Mouse (Mus musculus) midbrain, embryonic 11.5 days (tissue): ENCODE results near the gene Rasd2. TPM values are rescaled to one million over a fixed set of nuclear protein-coding genes. Genes with fewer than 3 reads are reported as not detected.

ENCODE experiments used
- ATAC-seq: fragments of 200-750 bp; cut with Nextera tagmentation; 2 replicates; pipeline ENCODE4 v1.8.0; 2017; ENCODE audit warnings: moderate TSS enrichment, moderate library complexity; ENCODE audit not compliant: low FRiP score
- DNase-seq: peaks from one replicate; pipeline ENCODE4 v3.0.0; 2015; ENCODE audit warnings: low spot score; ENCODE audit errors: missing footprints
- H3K27ac ChIP-seq: fragments of 300-500 bp; sonication (generic); 2 replicates; pipeline ENCODE4 v1.5.1; 2014; ENCODE audit warnings: low read depth, low read length
- H3K27me3 ChIP-seq: fragments of 300-500 bp; sonication (generic); 2 replicates; pipeline ENCODE4 v1.6.1; 2014; ENCODE audit warnings: mild to moderate bottlenecking, low read length, moderate library complexity, mixed read lengths; ENCODE audit not compliant: control insufficient read depth, insufficient read depth
- H3K36me3 ChIP-seq: fragments of 300-500 bp; sonication (generic); 2 replicates; pipeline ENCODE4 v1.6.1; 2014; ENCODE audit warnings: mild to moderate bottlenecking, low read length, moderate library complexity, mixed read lengths; ENCODE audit not compliant: control insufficient read depth, insufficient read depth
- H3K4me1 ChIP-seq: fragments of 300-500 bp; sonication (generic); 2 replicates; pipeline ENCODE4 v1.6.1; 2014; ENCODE audit warnings: low read length; ENCODE audit not compliant: control insufficient read depth, insufficient read depth
- H3K4me2 ChIP-seq: fragments of 300-500 bp; sonication (generic); 2 replicates; pipeline ENCODE4 v1.6.1; 2014; ENCODE audit warnings: mild to moderate bottlenecking, moderate library complexity
- H3K4me3 ChIP-seq: fragments of 300-500 bp; sonication (generic); 2 replicates; pipeline ENCODE4 v1.5.1; 2014; ENCODE audit warnings: low read depth, low read length
- H3K9ac ChIP-seq: fragments of 300-500 bp; sonication (generic); 2 replicates; pipeline ENCODE4 v1.6.1; 2014; ENCODE audit warnings: low read length
- H3K9me3 ChIP-seq: fragments of 300-500 bp; sonication (generic); 2 replicates; pipeline ENCODE4 v1.6.1; 2016; ENCODE audit warnings: low read length; ENCODE audit not compliant: control insufficient read depth
- whole genome bisulfite sequencing: fragments of 180-500 bp; shearing (Covaris S2); extraction: QIAGEN DNeasy Blood & Tissue Kit; methylation state at CpG from one replicate; pipeline ENCODE4 v1.1.7; 2014; 5-methylcytosine and 5-hydroxymethylcytosine counted together
- polyA plus RNA-seq: library from polyadenylated mRNA; unstranded; fragments of >200 nt; fragmentation: Nextera tagmentation; extraction: Ambion mirVana; gene quantifications from 2 replicates; pipeline ENCODE4 v1.2.1, GENCODE M21; 2014

Gene Rasd2
- 0.12 TPM in 2 replicates for polyA plus RNA-seq

- under 1% methylated on average over 42 of the region's 42 CpGs for WGBS
- peak within 1 kb of the TSS; percentile 31; the same call in 1 of the 2 replicates for H3K9ac ChIP-seq
- no peak within 1 kb of the TSS for H3K27ac ChIP-seq
- DNase-seq (peak; percentile 89), ATAC-seq (peak; percentile 19)
- peaks cover 46% of the 10 kb centered on the region for H3K27me3 ChIP-seq
- H3K4me3 ChIP-seq = peak within 1 kb of the TSS; percentile 46
- H3K4me2 ChIP-seq = peak within 1 kb of the TSS; percentile 93
- H3K36me3 ChIP-seq = no peaks in the 10 kb centered on the region
- peaks cover 11% of the 10 kb centered on the region for H3K4me1 ChIP-seq
- H3K9me3 ChIP-seq = no peaks in the 10 kb centered on the region
These were observed at the start of gene Rasd2 for GRCm38 (mm10) chr8:75213686-75214085. Gene Rasd2 (plus strand): TSS chr8:75213944.

- no peak overlapping the region for H3K4me3 ChIP-seq
- 94% methylated on average over 5 of the region's 5 CpGs for WGBS
- no peak overlapping the region for H3K27ac ChIP-seq
- no peak overlapping the region for H3K4me2 ChIP-seq
- no peak overlapping the region for H3K9ac ChIP-seq
- no peaks in the 10 kb centered on the region for H3K4me1 ChIP-seq
- ATAC-seq (no peak), DNase-seq (no peak)
- no peaks in the 10 kb centered on the region for H3K27me3 ChIP-seq
- H3K9me3 ChIP-seq = no peaks in the 10 kb centered on the region
- no peaks in the 10 kb centered on the region for H3K36me3 ChIP-seq
These were observed 44.4 kb upstream of the Rasd2 start for GRCm38 (mm10) chr8:75169363-75169762.

GRCm38 (mm10) chr8:75172009-75172685 lies 41.6 kb upstream of the Rasd2 start:
- Histone ChIP-seq H3K36me3 (no peaks in the 10 kb centered on the region), H3K4me3 (no peak overlapping the region), H3K4me2 (no peak overlapping the region), H3K9ac (no peak overlapping the region), H3K9me3 (no peaks in the 10 kb centered on the region), H3K4me1 (no peaks in the 10 kb centered on the region), H3K27ac (no peak overlapping the region), H3K27me3 (no peaks in the 10 kb centered on the region)
- WGBS = 81% methylated on average over 6 of the region's 6 CpGs
- ATAC-seq = no peak
- no peak for DNase-seq

GRCm38 (mm10) chr8:75193022-75193421 lies 20.7 kb upstream of the Rasd2 start:
- no peaks in the 10 kb centered on the region for H3K4me1 ChIP-seq
- no peak overlapping the region for H3K9ac ChIP-seq
- H3K9me3 ChIP-seq = no peaks in the 10 kb centered on the region
- 75% methylated on average over 3 of the region's 3 CpGs for WGBS
- no peaks in the 10 kb centered on the region for H3K36me3 ChIP-seq
- ATAC-seq (no peak), DNase-seq (no peak)
- H3K27me3 ChIP-seq = no peaks in the 10 kb centered on the region
- no peak overlapping the region for H3K4me3 ChIP-seq
- H3K27ac ChIP-seq = no peak overlapping the region
- H3K4me2 ChIP-seq = no peak overlapping the region

DNA sequence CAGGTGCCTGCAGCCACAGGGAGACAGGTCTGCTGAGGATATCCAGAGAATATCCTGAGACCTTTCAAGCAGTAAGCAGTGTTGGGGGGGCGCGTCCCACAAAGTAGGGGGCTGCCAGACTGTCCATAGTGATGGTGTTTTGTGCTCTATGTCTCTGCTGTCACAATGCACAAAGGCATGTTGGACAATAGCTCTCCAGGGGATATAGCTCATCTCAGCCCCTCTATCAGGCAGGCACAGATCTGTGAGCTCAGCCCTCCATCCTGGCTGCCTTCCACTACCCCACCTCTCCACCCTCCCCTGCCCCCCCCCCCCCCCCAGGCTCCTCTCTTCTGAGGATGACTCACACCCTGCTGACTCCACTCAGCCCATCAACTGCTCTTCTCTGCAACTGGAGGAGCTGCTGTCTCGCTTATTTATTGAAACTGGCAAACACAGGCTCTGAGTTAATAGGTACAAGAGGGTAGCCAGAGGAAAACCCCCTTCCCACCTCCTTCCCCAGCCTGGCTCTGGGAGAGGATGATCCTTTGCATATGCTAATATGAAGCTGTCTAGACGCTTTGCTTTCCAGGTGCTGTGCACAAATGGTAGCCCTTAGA lies 19.2 kb upstream of the Rasd2 start:
- H3K4me2 ChIP-seq = no peak overlapping the region
- H3K4me3 ChIP-seq = no peak overlapping the region
- H3K36me3 ChIP-seq = no peaks in the 10 kb centered on the region
- H3K9ac ChIP-seq = no peak overlapping the region
- DNase-seq (no peak), ATAC-seq (no peak)
- no peaks in the 10 kb centered on the region for H3K9me3 ChIP-seq
- no peaks in the 10 kb centered on the region for H3K4me1 ChIP-seq
- H3K27me3 ChIP-seq = no peaks in the 10 kb centered on the region
- H3K27ac ChIP-seq = no peak overlapping the region
- WGBS = 44% methylated on average over 4 of the region's 4 CpGs

DNA sequence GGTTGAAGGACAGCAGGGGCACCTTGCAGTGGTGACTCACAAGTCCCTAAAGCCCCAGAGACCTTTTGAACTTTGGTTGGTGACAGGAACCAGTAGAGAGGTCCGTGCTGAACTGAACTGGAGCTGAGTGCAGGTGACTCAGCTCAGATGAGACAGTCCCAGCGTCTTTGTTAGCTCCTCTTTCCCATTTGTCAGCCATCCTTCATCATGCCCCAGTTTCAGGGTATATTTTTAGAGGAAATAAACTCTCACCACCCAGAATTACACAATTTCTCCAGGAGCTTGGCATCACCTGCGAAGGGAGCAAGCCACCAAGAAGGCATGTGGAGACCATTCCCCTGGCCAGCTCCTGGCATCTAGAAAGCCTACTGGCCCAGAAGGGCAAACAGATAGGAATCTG lies 16.6 kb upstream of the Rasd2 start:
- DNase-seq (no peak), ATAC-seq (no peak)
- Histone ChIP-seq H3K9ac (no peak overlapping the region), H3K36me3 (no peaks in the 10 kb centered on the region), H3K27ac (no peak overlapping the region), H3K27me3 (no peaks in the 10 kb centered on the region), H3K4me3 (no peak overlapping the region), H3K4me2 (no peak overlapping the region), H3K9me3 (no peaks in the 10 kb centered on the region), H3K4me1 (no peaks in the 10 kb centered on the region)
- WGBS = 82% methylated on average over 3 of the region's 3 CpGs

GRCm38 (mm10) chr8:75197862-75198261 lies 15.9 kb upstream of the Rasd2 start:
- no peak for DNase-seq
- Histone ChIP-seq H3K9me3 (no peaks in the 10 kb centered on the region), H3K27ac (no peak overlapping the region), H3K4me3 (no peak overlapping the region), H3K4me2 (no peak overlapping the region), H3K27me3 (no peaks in the 10 kb centered on the region), H3K4me1 (no peaks in the 10 kb centered on the region), H3K36me3 (no peaks in the 10 kb centered on the region), H3K9ac (no peak overlapping the region)
- WGBS = 74% methylated on average over 4 of the region's 4 CpGs
- no peak for ATAC-seq

DNA sequence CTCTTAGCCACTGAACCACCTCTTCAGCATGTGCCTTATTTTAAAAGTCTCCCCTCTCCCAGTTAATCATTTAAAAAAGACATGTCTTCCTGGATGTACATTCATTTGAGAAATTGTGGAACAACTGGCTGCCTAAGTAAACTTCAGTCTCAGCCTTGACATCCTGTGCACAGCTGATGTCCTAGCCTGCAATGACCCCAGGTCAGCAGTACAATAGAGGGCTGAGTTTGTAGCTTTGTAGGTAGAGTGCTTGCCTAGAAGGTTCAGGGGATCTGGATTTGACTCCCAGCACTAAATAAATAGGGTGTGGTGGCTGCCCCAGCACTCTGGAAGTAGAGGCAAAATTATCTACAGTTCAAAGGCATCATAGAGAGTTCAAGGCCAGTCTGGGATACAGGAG lies 15.4 kb upstream of the Rasd2 start:
- Histone ChIP-seq H3K27ac (no peak overlapping the region), H3K36me3 (no peaks in the 10 kb centered on the region), H3K9ac (no peak overlapping the region), H3K4me2 (no peak overlapping the region), H3K4me1 (no peaks in the 10 kb centered on the region), H3K9me3 (no peaks in the 10 kb centered on the region), H3K4me3 (no peak overlapping the region), H3K27me3 (no peaks in the 10 kb centered on the region)
- ATAC-seq (no peak), DNase-seq (no peak)

DNA sequence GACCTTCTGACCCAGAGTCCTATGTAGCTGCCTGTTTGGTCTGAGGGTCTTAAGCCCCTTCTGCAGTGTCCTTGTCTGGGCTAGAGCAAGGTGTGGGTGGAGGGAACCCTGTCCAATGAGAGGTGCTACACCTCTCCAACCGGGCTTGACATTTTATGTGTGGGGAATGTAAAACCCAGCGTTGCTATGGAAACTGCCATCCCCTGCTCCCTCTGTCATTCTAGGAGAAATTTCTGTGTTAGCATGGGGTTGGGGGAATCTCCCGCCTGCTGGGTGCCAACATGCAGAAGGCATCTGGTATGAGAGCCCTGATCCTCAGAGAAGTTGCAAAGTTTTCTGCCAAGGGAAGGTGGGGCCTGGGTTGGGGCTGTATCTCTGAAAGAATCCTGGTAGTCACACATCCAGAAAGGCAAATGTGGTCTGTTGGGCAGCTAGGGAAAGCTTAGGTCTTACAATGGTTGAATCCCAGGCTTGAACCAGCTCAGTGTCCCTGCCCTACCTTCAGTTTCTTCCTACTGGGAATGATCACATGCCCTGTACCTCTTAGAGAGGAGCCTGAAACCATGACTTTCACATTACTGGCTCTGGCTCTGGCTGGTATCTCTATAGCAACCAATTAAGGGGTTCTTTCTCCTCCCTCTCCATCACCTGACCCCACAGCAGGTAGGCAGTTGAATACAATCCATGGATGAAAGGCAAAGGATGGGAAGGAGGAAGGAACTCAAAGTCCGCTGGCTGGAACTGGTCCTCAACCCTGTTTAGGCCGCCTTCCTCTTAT lies 14.6 kb upstream of the Rasd2 start:
- DNase-seq (no peak), ATAC-seq (no peak)
- Histone ChIP-seq H3K36me3 (no peaks in the 10 kb centered on the region), H3K27ac (no peak overlapping the region), H3K4me1 (no peaks in the 10 kb centered on the region), H3K27me3 (no peaks in the 10 kb centered on the region), H3K9ac (no peak overlapping the region), H3K4me2 (no peak overlapping the region), H3K4me3 (no peak overlapping the region), H3K9me3 (no peaks in the 10 kb centered on the region)
- WGBS = 71% methylated on average over 5 of the region's 5 CpGs
